Mouse (Mus musculus) left cerebral cortex, postnatal 4 days (tissue): ENCODE results near the gene Stk32c. TPM values are rescaled to one million over a fixed set of nuclear protein-coding genes. Genes with fewer than 3 reads are reported as not detected.

ENCODE experiments used
- DNase-seq: peaks from one replicate; pipeline ENCODE4 v3.0.0-alpha.2; 2022
- intact Hi-C: fragments of 180-260 bp; cut with DNase I; formaldehyde crosslinking; loops from one replicate; pipeline ENCODE4 v1.15.1; 2025
- total RNA-seq, 2 experiments: library from RNA; stranded (reverse); gene quantifications; 2 replicates each; pipeline ENCODE4 v1.2.3; 2021

The Stk32c gene
- total RNA-seq, 2 experiments from 2014 or later, result 53.9 to 59.5 TPM

- peak; percentile 61 for DNase-seq
- intact Hi-C loops, result no loop called here
These were observed 134.9 kb downstream of the Stk32c start for GRCm38 (mm10) chr7:139078181-139078580.

- DNase-seq, result peak; percentile 69
These were observed 135.8 kb downstream of the Stk32c start for GRCm38 (mm10) chr7:139077283-139077682.

GRCm38 (mm10) chr7:139075054-139075794 lies 137.9 kb downstream of the Stk32c start:
- intact Hi-C loops, result no loop called here

More at GRCm38 (mm10) chr7:139077283-139077682, 135.8 kb downstream of the Stk32c start:
- intact Hi-C loops, result no loop called here

GRCm38 (mm10) chr7:139074189-139074588 lies 138.9 kb downstream of the Stk32c start:
- peak; percentile 24 for DNase-seq
- intact Hi-C loops, result no loop called here

More at GRCm38 (mm10) chr7:139075054-139075794, 137.9 kb downstream of the Stk32c start:
- peak; percentile 29 for DNase-seq

- intact Hi-C loops, result no loop called here
- DNase-seq, result peak; percentile 85
These were observed 144.9 kb downstream of the Stk32c start for GRCm38 (mm10) chr7:139068182-139068623.

- peak; percentile 20 for DNase-seq
- intact Hi-C loops, result no loop called here
These were observed 149.7 kb downstream of the Stk32c start for GRCm38 (mm10) chr7:139063406-139063805.

Other genes starting within 250 kb of the Stk32c start
- gene Dpysl4, start 127.3 kb downstream of the Stk32c start, total RNA-seq, result 100 to 1,000 TPM; 101 to 108 TPM
- 1 to 10 TPM; 5.4 to 6.5 TPM for gene Lrrc27, start 319 bp downstream of the Stk32c start, total RNA-seq
- 1 to 10 TPM; 6.2 to 6.7 TPM for gene Pwwp2b, start 35.2 kb upstream of the Stk32c start, total RNA-seq
- gene Inpp5a, start 175.8 kb upstream of the Stk32c start, total RNA-seq, result 10 to 100 TPM; 28.6 to 29.6 TPM